Mouse (Mus musculus) stomach, embryonic 14.5 days (tissue): ENCODE results near the gene Dhx36. TPM values are rescaled to one million over a fixed set of nuclear protein-coding genes. Genes with fewer than 3 reads are reported as not detected.

ENCODE experiments used
- ATAC-seq: fragments of 200-750 bp; cut with Nextera tagmentation; 2 replicates; pipeline ENCODE4 v1.8.0; 2017; ENCODE audit warnings: low read depth, moderate TSS enrichment; ENCODE audit not compliant: insufficient number of reproducible peaks, insufficient read depth, low FRiP score
- H3K27ac ChIP-seq: fragments of 300-500 bp; sonication (generic); 2 replicates; pipeline ENCODE4 v1.5.1; 2014; ENCODE audit warnings: mild to moderate bottlenecking, low read length, moderate library complexity, mixed read lengths
- H3K27me3 ChIP-seq: fragments of 300-500 bp; sonication (generic); 2 replicates; pipeline ENCODE4 v1.6.1; 2014; ENCODE audit warnings: low read length, control low read depth, mixed read lengths; ENCODE audit not compliant: control insufficient read depth, insufficient read depth
- H3K36me3 ChIP-seq: fragments of 300-500 bp; sonication (generic); 2 replicates; pipeline ENCODE4 v1.6.1; 2014; ENCODE audit warnings: mild to moderate bottlenecking, control low read depth, low read length, moderate library complexity, mixed read lengths; ENCODE audit not compliant: control insufficient read depth, insufficient read depth
- H3K4me1 ChIP-seq: fragments of 300-500 bp; sonication (generic); 2 replicates; pipeline ENCODE4 v1.6.1; 2014; ENCODE audit warnings: low read length, control low read depth, mixed read lengths; ENCODE audit not compliant: control insufficient read depth, insufficient read depth
- H3K4me2 ChIP-seq: fragments of 300-500 bp; sonication (generic); replicated peaks from 2 replicates; pipeline ENCODE4 v1.6.1; 2014; ENCODE audit warnings: low read depth, low read length, control low read depth
- H3K4me3 ChIP-seq: fragments of 300-500 bp; sonication (generic); 2 replicates; pipeline ENCODE4 v1.5.1; 2014; ENCODE audit warnings: low read depth, low read length, control low read depth
- H3K9ac ChIP-seq: fragments of 300-500 bp; sonication (generic); replicated peaks from 2 replicates; pipeline ENCODE4 v1.6.1; 2014; ENCODE audit warnings: low read depth, mild to moderate bottlenecking, control low read depth, low read length, moderate library complexity, mixed read lengths
- H3K9me3 ChIP-seq: fragments of 300-500 bp; sonication (generic); 2 replicates; pipeline ENCODE4 v1.6.1; 2016; ENCODE audit warnings: low read depth, low read length, control low read depth; ENCODE audit not compliant: control insufficient read depth
- WGBS: fragments of 180-500 bp; shearing (Covaris S2); extraction: QIAGEN DNeasy Blood & Tissue Kit; methylation state at CpG from one replicate; pipeline ENCODE4 v1.1.7; 2014; 5-methylcytosine and 5-hydroxymethylcytosine counted together
- polyA plus RNA-seq: library from polyadenylated mRNA; unstranded; fragments of >200 nt; fragmentation: Nextera tagmentation; extraction: Ambion mirVana; gene quantifications from 2 replicates; pipeline ENCODE4 v1.2.1, GENCODE M21; 2014

Gene Dhx36
- 35.7 and 36.5 TPM in 2 replicates for polyA plus RNA-seq

DNA sequence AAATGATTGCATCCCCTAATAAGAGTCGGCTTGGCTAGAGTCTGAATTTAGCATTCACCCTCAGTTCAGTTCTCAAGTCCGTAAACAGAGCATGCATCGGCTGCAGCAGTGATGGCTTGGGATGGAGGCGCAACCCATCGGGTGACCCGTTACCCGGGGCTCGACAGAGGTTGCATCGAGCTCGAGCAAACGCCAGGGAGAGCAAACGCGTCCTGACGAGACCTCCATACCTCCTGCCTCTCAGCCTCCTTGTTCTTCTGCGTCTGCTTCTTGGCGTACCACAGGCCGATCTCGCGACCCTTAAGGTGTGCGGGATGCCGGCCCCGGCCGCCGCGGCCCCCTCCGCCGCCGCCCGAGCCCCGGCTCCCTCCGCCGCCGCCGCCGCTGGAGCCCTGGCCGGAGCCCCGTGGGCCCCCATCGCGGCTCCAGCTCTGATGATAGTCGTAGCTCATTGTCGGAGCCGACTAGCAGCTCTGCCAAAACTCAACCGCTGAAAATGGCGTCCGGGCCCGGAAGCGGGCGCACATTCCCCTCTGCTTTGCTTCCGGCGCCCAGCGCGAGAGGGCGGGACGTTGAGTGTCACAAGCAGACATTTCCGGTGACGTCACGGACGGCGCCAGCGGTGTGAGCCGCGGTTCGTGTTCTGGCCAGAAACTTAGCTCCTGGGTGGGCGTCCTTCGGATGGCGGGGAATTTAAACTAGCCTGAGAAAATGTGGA is at the start of gene Dhx36:
TSS of gene Dhx36 (minus strand) at position 517 of the 718 bp plus-strand sequence.
- no peaks in the 10 kb centered on the region; the same call in 1 of the 2 replicates for H3K36me3 ChIP-seq
- ATAC-seq, result peak; percentile 98
- peak within 1 kb of the TSS; percentile 90 for H3K9ac ChIP-seq
- no peaks in the 10 kb centered on the region for H3K9me3 ChIP-seq
- WGBS, result under 1% methylated on average over 66 of the region's 66 CpGs
- H3K27ac ChIP-seq, result peak within 1 kb of the TSS; percentile 94
- H3K27me3 ChIP-seq, result no peaks in the 10 kb centered on the region
- H3K4me3 ChIP-seq, result peak within 1 kb of the TSS; percentile 71
- H3K4me2 ChIP-seq, result peak within 1 kb of the TSS; percentile 62
- H3K4me1 ChIP-seq, result peaks cover 12% of the 10 kb centered on the region

GRCm38 (mm10) chr3:62527593-62527992 is 20.8 kb upstream of the Dhx36 start:
- H3K27ac ChIP-seq, result no peak overlapping the region
- H3K9ac ChIP-seq, result no peak overlapping the region
- no peak overlapping the region for H3K4me2 ChIP-seq
- no peaks in the 10 kb centered on the region for H3K36me3 ChIP-seq
- H3K27me3 ChIP-seq, result no peaks in the 10 kb centered on the region
- ATAC-seq, result no peak
- H3K4me3 ChIP-seq, result no peak overlapping the region
- no peaks in the 10 kb centered on the region for H3K4me1 ChIP-seq
- H3K9me3 ChIP-seq, result no peaks in the 10 kb centered on the region
- 67% methylated on average over 5 of the region's 5 CpGs for WGBS

DNA sequence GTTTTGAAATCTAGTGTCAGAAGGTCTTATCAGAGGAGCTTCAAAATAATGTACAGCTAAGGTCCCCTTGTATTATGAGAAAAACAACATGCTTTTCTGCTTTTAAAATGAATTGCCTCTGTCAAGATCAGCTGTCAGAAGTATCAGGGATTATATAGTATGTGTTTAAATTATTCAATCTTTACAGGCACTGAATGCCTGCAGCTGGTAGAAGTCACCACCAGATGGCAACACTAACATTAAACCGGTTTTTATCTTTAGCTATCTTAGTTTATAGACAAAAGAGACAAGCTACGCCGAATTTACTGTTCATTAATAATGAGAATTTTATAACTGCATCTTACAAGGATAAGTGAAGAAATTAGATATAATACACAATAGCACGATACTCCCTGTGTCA is 20.4 kb upstream of the Dhx36 start:
- Histone ChIP-seq H3K27me3 (no peaks in the 10 kb centered on the region), H3K4me2 (no peak overlapping the region), H3K4me1 (no peaks in the 10 kb centered on the region), H3K36me3 (no peaks in the 10 kb centered on the region), H3K4me3 (no peak overlapping the region), H3K27ac (no peak overlapping the region), H3K9ac (no peak overlapping the region), H3K9me3 (no peaks in the 10 kb centered on the region)
- ATAC-seq, result no peak
- WGBS, result 35% methylated on average over 4 of the region's 4 CpGs

- H3K4me1 ChIP-seq, result peaks cover 12% of the 10 kb centered on the region
- peak overlapping the region; percentile 90; the same call in 1 of the 2 replicates for H3K9ac ChIP-seq
- no peaks in the 10 kb centered on the region for H3K36me3 ChIP-seq
- H3K4me3 ChIP-seq, result peak overlapping the region; percentile 71
- ATAC-seq, result no peak
- H3K9me3 ChIP-seq, result no peaks in the 10 kb centered on the region
- H3K27me3 ChIP-seq, result no peaks in the 10 kb centered on the region
- no peak overlapping the region for H3K27ac ChIP-seq
- 43% methylated on average over 5 of the region's 5 CpGs for WGBS
- H3K4me2 ChIP-seq, result peak overlapping the region; percentile 43
Measured at GRCm38 (mm10) chr3:62507206-62507647, 423 bp upstream of the Dhx36 start.

- Histone ChIP-seq H3K27ac (no peak overlapping the region), H3K4me1 (peaks cover 12% of the 10 kb centered on the region), H3K36me3 (peaks cover 10% of the 10 kb centered on the region), H3K9ac (no peak overlapping the region; the same call in 1 of the 2 replicates), H3K4me2 (peak overlapping the region; percentile 62), H3K27me3 (no peaks in the 10 kb centered on the region), H3K9me3 (no peaks in the 10 kb centered on the region), H3K4me3 (peak overlapping the region; percentile 71)
- ATAC-seq, result no peak
- WGBS, result 56% methylated on average over 5 of the region's 5 CpGs
Measured at GRCm38 (mm10) chr3:62505166-62505900, 1.5 kb downstream of the Dhx36 start.

DNA sequence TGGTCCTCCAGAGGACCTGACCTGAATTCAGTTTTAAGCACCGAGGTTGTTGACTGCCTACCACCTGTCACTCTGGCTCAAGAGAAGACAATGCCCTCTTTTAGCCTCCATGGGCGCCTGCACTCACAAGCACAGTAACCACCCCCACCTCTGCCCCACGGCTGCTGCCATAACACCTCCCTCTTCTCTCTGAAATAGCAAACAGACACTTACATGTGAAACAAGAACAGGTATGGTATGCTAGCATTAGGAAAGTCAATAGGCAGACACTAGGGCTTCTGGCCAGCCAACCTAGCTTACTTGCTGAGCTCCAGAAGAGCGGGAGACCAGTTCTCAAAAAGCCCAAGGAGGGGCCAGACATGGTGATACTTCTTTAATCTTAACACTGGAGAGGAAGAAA is 7.5 kb downstream of the Dhx36 start:
- Histone ChIP-seq H3K27me3 (no peaks in the 10 kb centered on the region), H3K9me3 (no peaks in the 10 kb centered on the region), H3K4me1 (no peaks in the 10 kb centered on the region), H3K36me3 (peaks cover 37% of the 10 kb centered on the region), H3K9ac (no peak overlapping the region), H3K4me2 (no peak overlapping the region), H3K27ac (no peak overlapping the region), H3K4me3 (no peak overlapping the region)
- WGBS, result 83% methylated on average over 4 of the region's 4 CpGs
- ATAC-seq, result no peak

DNA sequence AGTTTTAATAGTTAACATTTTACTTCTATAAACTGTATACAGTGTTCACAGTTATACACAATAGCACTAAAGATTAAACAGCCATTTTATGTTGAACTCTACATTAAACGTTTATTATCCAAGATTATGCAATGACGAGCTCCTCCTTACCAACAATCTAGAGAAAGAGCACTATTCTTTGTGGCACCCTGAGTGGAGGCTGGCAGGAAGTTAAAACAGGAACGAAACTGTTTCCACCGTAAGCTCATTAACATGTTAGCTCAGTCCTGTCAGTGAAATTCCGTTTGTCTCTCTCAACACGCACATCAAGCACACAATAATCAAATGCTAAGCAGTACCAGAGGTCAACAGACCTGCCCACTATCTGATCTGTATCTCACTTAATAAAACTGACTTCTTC is 14.2 kb downstream of the Dhx36 start:
- Histone ChIP-seq H3K4me1 (no peaks in the 10 kb centered on the region), H3K4me2 (no peak overlapping the region), H3K27ac (no peak overlapping the region), H3K27me3 (no peaks in the 10 kb centered on the region), H3K9ac (no peak overlapping the region), H3K9me3 (no peaks in the 10 kb centered on the region), H3K4me3 (no peak overlapping the region), H3K36me3 (peaks cover 52% of the 10 kb centered on the region)
- no peak for ATAC-seq
- 84% methylated on average over 6 of the region's 6 CpGs for WGBS

GRCm38 (mm10) chr3:62484340-62484739 is 22.5 kb downstream of the Dhx36 start:
- Histone ChIP-seq H3K27me3 (no peaks in the 10 kb centered on the region), H3K4me1 (no peaks in the 10 kb centered on the region), H3K4me2 (no peak overlapping the region), H3K27ac (no peak overlapping the region), H3K36me3 (peaks cover 41% of the 10 kb centered on the region), H3K9ac (no peak overlapping the region), H3K9me3 (no peaks in the 10 kb centered on the region), H3K4me3 (no peak overlapping the region)
- ATAC-seq, result no peak
- WGBS, result 92% methylated on average over 2 of the region's 2 CpGs
